Mouse (Mus musculus): Measurements from ENCODE around the gene Pde3a. TPM values are rescaled to one million over a fixed set of nuclear protein-coding genes. Genes with fewer than 3 reads are reported as not detected.
A peak's percentile ranks its signal among the peaks of the same experiment; 100 is the strongest.

Pde3a gene
- total and polyA plus RNA-seq, 2 experiments: 0.44 to 1.1 TPM

DNA sequence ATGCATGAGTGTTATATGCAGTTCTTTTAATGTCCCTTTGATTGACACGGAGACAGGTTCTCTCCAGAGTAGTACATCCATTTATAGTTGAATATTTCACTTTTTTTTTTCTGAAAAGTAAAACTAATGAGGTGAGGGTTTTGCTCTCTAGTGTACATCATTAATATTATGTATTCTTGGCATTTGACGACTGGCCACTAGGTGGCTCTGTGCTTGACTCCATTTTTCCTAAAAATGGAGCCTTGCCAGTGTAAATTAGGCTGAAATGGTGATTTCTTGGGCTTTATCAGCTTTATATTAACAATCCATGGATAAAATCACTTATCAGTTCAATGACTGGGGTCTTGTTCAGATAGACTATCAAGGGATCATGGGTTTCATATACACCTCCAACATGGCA, 82.4 kb downstream of the Pde3a start:
- DNase-seq (ENCODE audit: extremely low read depth, low read depth, low spot score): no peak
- TF ChIP-seq POLR2A (IDR thresholded peaks at IDR 0.05; ENCODE audit: extremely low read depth, insufficient read depth, low read length) (no peak), CTCF (IDR thresholded peaks at IDR 0.05; ENCODE audit: low read depth, low read length) (no peak)
- Histone ChIP-seq H3K27me3 (ENCODE audit: control insufficient read depth, insufficient read depth, low read length) (no peaks in the 10 kb centered on the region), H3K4me3 (ENCODE audit: insufficient read depth, low read depth, low read length) (no peak overlapping the region), H3K36me3 (ENCODE audit: control insufficient read depth, insufficient read depth, low read length) (no peaks in the 10 kb centered on the region), H3K79me2 (ENCODE audit: control insufficient read depth, insufficient read depth, low read length) (no peaks in the 10 kb centered on the region), H3K9ac (ENCODE audit: low read depth, low read length) (no peak overlapping the region), H3K4me1 (ENCODE audit: control insufficient read depth, insufficient read depth, low read length) (peaks cover 13% of the 10 kb centered on the region), H3K27ac (replicated peaks; ENCODE audit: insufficient read depth, low read depth, low read length) (no peak overlapping the region)
- 65% methylated on average over 2 of the region's 2 CpGs for WGBS

- no peak overlapping the region for H3K27ac ChIP-seq (replicated peaks; ENCODE audit: insufficient read depth, low read depth, low read length)
- H3K36me3 ChIP-seq (ENCODE audit: control insufficient read depth, insufficient read depth, low read length): no peaks in the 10 kb centered on the region
- H3K4me3 ChIP-seq (ENCODE audit: insufficient read depth, low read depth, low read length): no peak overlapping the region
- no peak for DNase-seq (ENCODE audit: extremely low read depth, low read depth, low spot score)
- TF ChIP-seq CTCF (IDR thresholded peaks at IDR 0.05; ENCODE audit: low read depth, low read length): no peak
- no peak for TF ChIP-seq POLR2A (IDR thresholded peaks at IDR 0.05; ENCODE audit: extremely low read depth, insufficient read depth, low read length)
- 86% methylated on average over 4 of the region's 4 CpGs for WGBS
- no peaks in the 10 kb centered on the region for H3K79me2 ChIP-seq (ENCODE audit: control insufficient read depth, insufficient read depth, low read length)
- H3K4me1 ChIP-seq (ENCODE audit: control insufficient read depth, insufficient read depth, low read length): peaks cover 12% of the 10 kb centered on the region
- H3K9ac ChIP-seq (ENCODE audit: low read depth, low read length): no peak overlapping the region
- H3K27me3 ChIP-seq (ENCODE audit: control insufficient read depth, insufficient read depth, low read length): no peaks in the 10 kb centered on the region
Observed at GRCm38 (mm10) chr6:141332613-141333165, 83.6 kb downstream of the Pde3a start.

GRCm38 (mm10) chr6:141333245-141333644, 84.2 kb downstream of the Pde3a start:
- no peaks in the 10 kb centered on the region for H3K36me3 ChIP-seq (ENCODE audit: control insufficient read depth, insufficient read depth, low read length)
- peak; percentile 97 for DNase-seq (ENCODE audit: extremely low read depth, low read depth, low spot score)
- H3K27ac ChIP-seq (replicated peaks; ENCODE audit: insufficient read depth, low read depth, low read length): no peak overlapping the region
- TF ChIP-seq CTCF (IDR thresholded peaks at IDR 0.05; ENCODE audit: low read depth, low read length) (no peak), POLR2A (IDR thresholded peaks at IDR 0.05; ENCODE audit: extremely low read depth, insufficient read depth, low read length) (no peak)
- WGBS: 9% methylated on average over 3 of the region's 3 CpGs
- H3K9ac ChIP-seq (ENCODE audit: low read depth, low read length): no peak overlapping the region
- H3K4me1 ChIP-seq (ENCODE audit: control insufficient read depth, insufficient read depth, low read length): peaks cover 10% of the 10 kb centered on the region
- H3K27me3 ChIP-seq (ENCODE audit: control insufficient read depth, insufficient read depth, low read length): no peaks in the 10 kb centered on the region
- no peaks in the 10 kb centered on the region for H3K79me2 ChIP-seq (ENCODE audit: control insufficient read depth, insufficient read depth, low read length)
- no peak overlapping the region for H3K4me3 ChIP-seq (ENCODE audit: insufficient read depth, low read depth, low read length)

- H3K4me3 ChIP-seq (ENCODE audit: insufficient read depth, low read depth, low read length): no peak overlapping the region
- peaks cover 2% of the 10 kb centered on the region; the same call in 1 of the 2 replicates for H3K4me1 ChIP-seq (ENCODE audit: control insufficient read depth, insufficient read depth, low read length)
- no peaks in the 10 kb centered on the region for H3K36me3 ChIP-seq (ENCODE audit: control insufficient read depth, insufficient read depth, low read length)
- H3K79me2 ChIP-seq (ENCODE audit: control insufficient read depth, insufficient read depth, low read length): no peaks in the 10 kb centered on the region
- no peaks in the 10 kb centered on the region for H3K27me3 ChIP-seq (ENCODE audit: control insufficient read depth, insufficient read depth, low read length)
- no peak for DNase-seq (ENCODE audit: extremely low read depth, low read depth, low spot score)
- H3K9ac ChIP-seq (ENCODE audit: low read depth, low read length): no peak overlapping the region
- H3K27ac ChIP-seq (replicated peaks; ENCODE audit: insufficient read depth, low read depth, low read length): no peak overlapping the region
- TF ChIP-seq POLR2A (IDR thresholded peaks at IDR 0.05; ENCODE audit: extremely low read depth, insufficient read depth, low read length) (no peak), CTCF (IDR thresholded peaks at IDR 0.05; ENCODE audit: low read depth, low read length) (no peak)
- 74% methylated on average over 1 of the region's 1 CpGs for WGBS
Observed at GRCm38 (mm10) chr6:141335878-141336277, 86.8 kb downstream of the Pde3a start.

- Histone ChIP-seq H3K9ac (ENCODE audit: low read depth, low read length) (no peak overlapping the region), H3K36me3 (ENCODE audit: control insufficient read depth, insufficient read depth, low read length) (no peaks in the 10 kb centered on the region), H3K4me3 (ENCODE audit: insufficient read depth, low read depth, low read length) (no peak overlapping the region), H3K27me3 (ENCODE audit: control insufficient read depth, insufficient read depth, low read length) (no peaks in the 10 kb centered on the region), H3K4me1 (ENCODE audit: control insufficient read depth, insufficient read depth, low read length) (peaks cover 2% of the 10 kb centered on the region; the same call in 1 of the 2 replicates), H3K27ac (replicated peaks; ENCODE audit: insufficient read depth, low read depth, low read length) (no peak overlapping the region), H3K79me2 (ENCODE audit: control insufficient read depth, insufficient read depth, low read length) (no peaks in the 10 kb centered on the region)
- 66% methylated on average over 4 of the region's 4 CpGs for WGBS
- no peak for TF ChIP-seq CTCF (IDR thresholded peaks at IDR 0.05; ENCODE audit: low read depth, low read length)
- no peak for TF ChIP-seq POLR2A (IDR thresholded peaks at IDR 0.05; ENCODE audit: extremely low read depth, insufficient read depth, low read length)
- no peak for DNase-seq (ENCODE audit: extremely low read depth, low read depth, low spot score)
Observed at GRCm38 (mm10) chr6:141336438-141336837, 87.4 kb downstream of the Pde3a start.

- 53% methylated on average over 8 of the region's 8 CpGs for whole genome bisulfite sequencing
- Histone ChIP-seq H3K27ac (replicated peaks; ENCODE audit: insufficient read depth, low read depth, low read length) (no peak overlapping the region), H3K9ac (ENCODE audit: low read depth, low read length) (no peak overlapping the region), H3K79me2 (ENCODE audit: control insufficient read depth, insufficient read depth, low read length) (no peaks in the 10 kb centered on the region), H3K4me1 (ENCODE audit: control insufficient read depth, insufficient read depth, low read length) (peaks cover under 1% of the 10 kb centered on the region; the same call in 1 of the 2 replicates), H3K4me3 (ENCODE audit: insufficient read depth, low read depth, low read length) (no peak overlapping the region), H3K27me3 (ENCODE audit: control insufficient read depth, insufficient read depth, low read length) (no peaks in the 10 kb centered on the region), H3K36me3 (ENCODE audit: control insufficient read depth, insufficient read depth, low read length) (no peaks in the 10 kb centered on the region)
- DNase-seq (ENCODE audit: extremely low read depth, low read depth, low spot score): peak; percentile 44
- TF ChIP-seq CTCF (IDR thresholded peaks at IDR 0.05; ENCODE audit: low read depth, low read length) (peak; percentile 85), POLR2A (IDR thresholded peaks at IDR 0.05; ENCODE audit: extremely low read depth, insufficient read depth, low read length) (no peak)
Observed at GRCm38 (mm10) chr6:141337673-141338072, 88.6 kb downstream of the Pde3a start.

All from liver, adult 2 months (tissue).